Mouse (Mus musculus): Measurements from ENCODE around the gene Fam219b.
A peak's percentile ranks its signal among the peaks of the same experiment; 100 is the strongest.

The Fam219b gene

GRCm38 (mm10) chr9:57562896-57563372, 25.6 kb downstream of the Fam219b start:
- DNase-seq (ENCODE audit: low read depth, low spot score): no peak

DNA sequence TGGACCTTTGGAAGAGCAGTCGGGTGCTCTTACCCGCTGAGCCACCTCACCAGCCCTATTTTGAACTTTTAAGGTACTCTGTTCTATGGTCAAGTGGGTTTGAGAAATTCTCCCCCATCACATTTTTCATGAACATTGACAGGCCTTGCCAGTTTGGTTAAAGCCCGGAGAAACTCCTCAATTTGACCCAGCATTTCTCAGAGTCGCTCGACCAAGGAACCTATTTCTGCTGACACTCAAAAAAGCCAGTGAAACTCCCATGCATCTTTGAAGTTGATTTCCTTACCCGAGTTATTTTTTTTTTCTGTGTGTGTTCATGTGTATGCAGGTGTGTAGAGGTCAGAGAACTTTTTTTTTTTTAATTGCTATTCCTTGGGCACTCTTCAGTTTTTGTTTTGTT, 27.3 kb downstream of the Fam219b start:
- DNase-seq (ENCODE audit: low read depth, low spot score): no peak

DNA sequence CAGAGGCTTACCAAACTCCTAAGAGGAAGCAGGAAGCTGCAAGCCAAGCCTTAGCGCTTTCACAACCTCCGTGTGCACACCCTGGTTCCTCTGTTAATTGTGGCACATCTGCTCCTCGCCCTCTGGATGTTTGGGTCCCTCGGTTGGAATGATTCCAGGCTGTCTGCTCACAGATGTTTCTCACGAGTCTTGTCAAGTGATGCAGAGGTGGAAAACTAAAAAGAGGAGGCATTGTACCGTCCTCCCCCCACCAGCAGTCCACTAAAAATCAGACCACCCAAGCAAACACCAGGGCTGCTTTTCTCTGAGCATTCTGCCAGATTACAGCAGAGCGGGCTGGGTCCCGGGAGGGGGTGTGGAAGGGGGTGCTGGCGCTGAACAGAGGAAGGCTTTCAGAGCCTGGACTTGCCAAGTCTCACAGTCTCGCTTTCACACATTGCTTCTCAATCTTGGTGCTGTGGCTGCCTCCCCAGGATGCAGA, 28.5 kb downstream of the Fam219b start:
- no peak for DNase-seq (ENCODE audit: low read depth, low spot score)

- no peak for DNase-seq (ENCODE audit: low read depth, low spot score)
These were observed 29.5 kb downstream of the Fam219b start for GRCm38 (mm10) chr9:57566846-57567245.

GRCm38 (mm10) chr9:57568500-57568899, 31.2 kb downstream of the Fam219b start:
- no peak for DNase-seq (ENCODE audit: low read depth, low spot score)

DNA sequence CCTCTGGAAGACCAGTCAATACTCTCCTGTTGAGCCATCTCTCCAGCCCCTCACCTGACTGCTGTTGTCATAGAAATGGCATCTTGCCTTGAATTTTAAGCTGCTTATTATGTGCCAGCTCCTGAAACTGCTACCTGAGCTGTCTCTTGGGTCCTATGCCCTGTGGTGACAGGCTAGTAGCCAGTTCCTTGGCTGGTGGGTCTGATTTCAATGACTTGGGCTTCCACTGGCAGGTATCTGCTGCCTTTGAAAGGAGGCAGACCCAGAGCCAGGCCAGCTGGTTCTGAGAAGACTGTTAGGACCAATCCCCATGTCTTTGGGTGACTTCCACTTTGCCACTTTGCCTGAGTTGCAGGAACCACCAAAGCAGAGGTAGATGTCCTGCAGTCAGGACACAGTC, 37.1 kb downstream of the Fam219b start:
- no peak for DNase-seq (ENCODE audit: low read depth, low spot score)

GRCm38 (mm10) chr9:57575577-57575976, 38.2 kb downstream of the Fam219b start:
- no peak for DNase-seq (ENCODE audit: low read depth, low spot score)

- DNase-seq (ENCODE audit: low read depth, low spot score): no peak
These were observed 40.0 kb downstream of the Fam219b start for GRCm38 (mm10) chr9:57577144-57577849.

DNA sequence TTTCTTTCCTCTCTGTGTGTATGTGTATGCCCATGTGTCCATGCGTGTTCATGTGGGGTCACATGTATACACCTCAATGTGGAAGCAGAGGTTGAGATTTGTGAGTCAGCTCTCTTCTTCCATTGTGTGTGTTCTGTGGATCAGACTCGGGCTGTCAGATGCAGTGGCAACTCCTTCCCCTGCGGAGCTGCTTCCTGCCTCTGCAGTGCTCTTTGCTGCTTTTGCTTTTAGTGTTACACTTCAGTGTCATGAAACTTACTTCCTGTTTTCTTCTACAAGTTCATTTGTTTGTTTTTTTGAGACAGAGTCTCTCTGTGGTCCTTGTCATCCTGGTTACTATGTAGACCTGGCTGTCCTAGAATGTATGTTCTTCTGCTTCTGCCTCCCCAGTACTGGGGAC, 47.7 kb downstream of the Fam219b start:
- no peak for DNase-seq (ENCODE audit: low read depth, low spot score)

DNA sequence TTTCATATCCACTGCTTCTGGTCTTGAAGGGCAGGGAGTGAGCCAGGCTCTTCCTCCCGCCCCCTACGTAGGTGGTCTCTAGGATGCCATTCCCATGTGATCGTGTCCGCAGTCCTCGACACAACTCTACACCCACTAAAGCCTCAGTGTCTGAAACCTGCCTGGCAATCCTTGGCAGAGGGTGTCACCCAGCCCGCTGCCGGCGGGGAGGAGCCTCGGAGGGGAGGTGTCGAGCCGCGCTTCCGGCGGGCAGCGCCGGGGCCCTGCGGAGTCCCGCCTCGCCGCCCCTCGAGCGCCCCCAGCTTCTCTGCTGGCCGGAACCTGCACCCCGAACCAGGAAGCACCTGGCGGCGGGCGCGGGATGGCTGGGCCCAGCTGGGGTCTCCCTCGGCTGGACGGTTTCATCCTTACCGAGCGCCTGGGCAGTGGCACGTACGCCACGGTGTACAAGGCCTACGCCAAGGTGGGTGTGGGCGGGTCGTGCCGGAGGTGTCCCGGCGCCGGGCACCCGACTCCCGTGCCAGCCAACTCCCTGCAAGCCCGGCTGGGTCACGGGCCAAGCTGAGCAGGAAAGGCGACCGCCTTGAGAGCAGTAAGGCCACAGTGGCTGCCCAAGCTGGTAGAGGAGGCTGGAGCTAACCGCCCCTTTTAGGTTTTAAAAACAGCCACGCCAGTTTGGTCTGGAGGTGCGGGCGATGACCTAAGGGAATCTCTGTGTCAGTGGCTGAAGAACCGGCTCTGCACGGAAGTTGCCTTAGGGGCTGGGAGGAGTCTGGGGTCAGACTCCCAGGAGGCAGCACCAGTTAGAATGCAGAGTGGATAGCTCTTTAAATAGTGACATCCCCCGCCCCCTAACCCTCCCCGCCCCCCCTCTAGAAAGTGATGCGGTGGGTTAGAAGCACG, 52.1 kb downstream of the Fam219b start, which contains the start of gene Ulk3:
TSS of gene Ulk3 (plus strand) at position 229 of the 903 bp plus-strand sequence.
- DNase-seq (ENCODE audit: low read depth, low spot score): peak; percentile 52

DNA sequence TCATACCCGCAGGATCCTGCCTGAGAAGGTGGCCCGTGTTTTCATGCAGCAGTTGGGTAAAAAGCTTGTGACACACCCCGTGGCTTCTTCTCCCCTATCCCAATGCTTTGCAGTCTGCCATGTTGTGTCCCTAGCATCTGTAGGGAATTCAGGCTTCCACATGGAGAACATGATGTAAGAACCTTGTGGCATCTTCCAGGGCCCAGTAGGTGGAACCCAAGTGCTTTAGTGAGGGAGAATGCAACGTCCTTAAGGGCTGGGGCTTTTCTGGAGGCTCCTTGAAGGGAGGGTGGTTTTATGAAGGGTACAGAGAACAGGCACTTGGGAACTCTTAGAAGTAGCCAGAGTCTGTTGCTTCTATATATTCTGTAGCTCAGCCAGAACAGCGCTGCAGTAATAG, 53.4 kb downstream of the Fam219b start:
- no peak for DNase-seq (ENCODE audit: low read depth, low spot score)
